Mouse (Mus musculus) brain, embryonic 14.5 days (tissue): ENCODE results near the gene Klf3.

Experiments
- CTCF ChIP-seq: fragments of 200-500 bp; IDR thresholded peaks from 2 replicates; pipeline ENCODE4 v1.5.1; 2012; ENCODE audit warnings: inconsistent platforms, mild to moderate bottlenecking, moderate library complexity, borderline replicate concordance; ENCODE audit not compliant: insufficient read depth, insufficient read length; ENCODE audit errors: extremely low read depth
- POLR2A ChIP-seq: fragments of 200-500 bp; IDR thresholded peaks from 2 replicates; pipeline ENCODE4 v1.6.1; 2012; ENCODE audit warnings: mild to moderate bottlenecking, inconsistent platforms, borderline replicate concordance; ENCODE audit not compliant: poor library complexity, insufficient read depth, insufficient read length, severe bottlenecking; ENCODE audit errors: extremely low read depth

GRCm38 (mm10) chr5:64821964-64822363 is 18.8 kb downstream of the Klf3 start:
- TF ChIP-seq CTCF = no peak
- no peak for TF ChIP-seq POLR2A
